Comparison of ENCODE assay signal across 9 mouse cellular contexts in genomic region chr2:28418034-28418433, GRCm38 (mm10). TPM values are rescaled to one million over a fixed set of nuclear protein-coding genes. Genes with fewer than 3 reads are reported as not detected.
A peak's percentile ranks its signal among the peaks of the same experiment; 100 is the strongest.
DNase-seq lines count a peak whose midpoint lies in the region; ATAC-seq and TF ChIP-seq lines count a peak whose summit lies in the region.
"Had no signal": no experiment of that assay in that cellular context is flagged by ENCODE, and none has a peak within 500 bp of the region (broad histone marks: within the 10 kb centered on the region; RNA-seq: fewer than 3 reads in every experiment).

No protein-coding gene starts in this region.

- no peaks in the 10 kb centered on the region for H3K27me3 ChIP-seq in Patski
- no peaks in the 10 kb centered on the region for H3K27me3 ChIP-seq in cerebellum, adult 2 months (ENCODE audit: control insufficient read depth, insufficient read depth, low read length)
- H3K27me3 ChIP-seq in hindbrain, embryonic 15.5 days = no peaks in the 10 kb centered on the region

- TF ChIP-seq CTCF in Patski (IDR thresholded peaks at IDR 0.05) = peak; percentile 84
- TF ChIP-seq CTCF in cerebellum, adult 2 months (IDR thresholded peaks at IDR 0.05; ENCODE audit: borderline replicate concordance, insufficient read depth, low read depth, low read length) = peak; percentile 99

- H3K4me2 ChIP-seq in hindbrain, embryonic 15.5 days = no peak overlapping the region

- no peak for TF ChIP-seq POLR2A in cerebellum, adult 2 months (IDR thresholded peaks at IDR 0.05; ENCODE audit: borderline replicate concordance, insufficient read depth, low read length)

- no peaks in the 10 kb centered on the region for H3K9me3 ChIP-seq in hindbrain, embryonic 15.5 days
- H3K9me3 ChIP-seq: megakaryocyte, embryonic 14.5 days had no signal

- H3K4me3 ChIP-seq in cerebellum, adult 2 months (replicated peaks; ENCODE audit: insufficient read depth, low read depth, low read length) = no peak overlapping the region
- H3K4me3 ChIP-seq in hindbrain, embryonic 15.5 days = no peak overlapping the region
- H3K4me3 ChIP-seq: megakaryocyte, embryonic 14.5 days had no signal

- no peak for DNase-seq in Patski (ENCODE audit: low read depth, low spot score)
- DNase-seq in cerebellum, adult 2 months = peak; percentile 93 to 97
- peak; percentile 88 for DNase-seq in forelimb bud, embryonic 11.5 days (ENCODE audit: low read depth, low spot score)
- DNase-seq in layer of hippocampus, postnatal 25 days (ENCODE audit: extremely low spot score in 1 of 2, low spot score in 1 of 2) = peak; percentile 96 to 98
- DNase-seq in right cerebral cortex, postnatal 14 days = peak; percentile 89
- peak; percentile 90 for DNase-seq in urinary bladder, postnatal 25 days (ENCODE audit: low spot score)

- POLR2A ChIA-PET in Patski (lab: Charles Lee) = interaction anchor here (0.9 kb wide), 1 partner anchor 213 kb away, joined by 3 read pairs; no protein-coding TSS in a partner anchor

- no peaks in the 10 kb centered on the region for H3K36me3 ChIP-seq in hindbrain, embryonic 15.5 days

- CTCF ChIA-PET in Patski (lab: Charles Lee) = interaction anchor here (0.8 to 1.9 kb wide), 9 partner anchors 9 to 648 kb away, joined by 3 to 7 read pairs (median 4); no protein-coding TSS in a partner anchor

- H3K27ac ChIP-seq in cerebellum, adult 2 months (ENCODE audit: insufficient read depth, low read length) = peak overlapping the region; percentile 66
- no peak overlapping the region for H3K27ac ChIP-seq in hindbrain, embryonic 15.5 days (replicated peaks)

- 26% methylated on average over 2 of the region's 2 CpGs for WGBS in cerebellum, adult 2 months
- 30% methylated on average over 2 of the region's 2 CpGs for WGBS in hindbrain, embryonic 15.5 days

- ATAC-seq in Patski = peak; percentile 33
- ATAC-seq in hindbrain, embryonic 15.5 days (ENCODE audit: low FRiP score, low read depth) = peak; percentile 55
- peak; percentile 96 for ATAC-seq in megakaryocyte progenitor cell, adult 5-6 weeks (replicated peaks; ENCODE audit: poor library complexity)

- in situ Hi-C loops in Patski (cut with MboI; ENCODE audit: low pct_unique_long_range_greater_than_20kb) = loop anchor here (5.0 to 25.0 kb wide), 2 partner anchors 436 to 656 kb away; no protein-coding TSS in a partner anchor

- peaks cover 42% of the 10 kb centered on the region for H3K4me1 ChIP-seq in cerebellum, adult 2 months (ENCODE audit: control insufficient read depth, insufficient read depth, low read length)
- peaks cover 18% of the 10 kb centered on the region for H3K4me1 ChIP-seq in hindbrain, embryonic 15.5 days (replicated peaks)
- H3K4me1 ChIP-seq: megakaryocyte, embryonic 14.5 days had no signal

- no peak overlapping the region for H3K9ac ChIP-seq in hindbrain, embryonic 15.5 days

RNA-seq across cellular contexts. Expression of gene Ppp1r26, which starts 28.6 kb away (rescaled TPM):
- polyA plus RNA-seq in Patski (2021) = 15.5 TPM
- polyA plus RNA-seq in cerebellum, adult 2 months (2012; rRNA removed) = 11.5 and 12.4 TPM in 2 replicates
- 16.3 and 17.4 TPM in 2 replicates for polyA plus RNA-seq in hindbrain, embryonic 15.5 days (2015; fragmentation: Nextera tagmentation; extraction: Ambion mirVana)
- total RNA-seq in layer of hippocampus, postnatal 25 days (2021) = 10 to 100 TPM; 14.3 to 16.0 TPM
- total RNA-seq in megakaryocyte progenitor cell, adult 5-6 weeks (2015) = 1.9 and 2.2 TPM in 2 replicates
- 1.1 and 1.6 TPM in 2 replicates for total RNA-seq in megakaryocyte progenitor cell, adult 5-6 weeks (2017)

RNA-seq across cellular contexts. Expression of gene 1700007K13Rik, which starts 48.1 kb away (rescaled TPM):
- 3.0 TPM for polyA plus RNA-seq in Patski (2021)
- 4.0 TPM in 2 replicates for polyA plus RNA-seq in cerebellum, adult 2 months (2012; rRNA removed)
- polyA plus RNA-seq in hindbrain, embryonic 15.5 days (2015; fragmentation: Nextera tagmentation; extraction: Ambion mirVana) = 2.8 and 3.6 TPM in 2 replicates
- 1 to 10 TPM; 2.8 to 3.8 TPM for total RNA-seq in layer of hippocampus, postnatal 25 days (2021)
- not detected in 2 replicates for total RNA-seq in megakaryocyte progenitor cell, adult 5-6 weeks (2015)
- not detected in 2 replicates for total RNA-seq in megakaryocyte progenitor cell, adult 5-6 weeks (2017)

RNA-seq across cellular contexts. Expression of gene Mrps2, which starts 49.8 kb away (rescaled TPM):
- polyA plus RNA-seq in Patski (2021) = 43.1 TPM
- 43.2 and 44.5 TPM in 2 replicates for polyA plus RNA-seq in cerebellum, adult 2 months (2012; rRNA removed)
- polyA plus RNA-seq in hindbrain, embryonic 15.5 days (2015; fragmentation: Nextera tagmentation; extraction: Ambion mirVana) = 49.2 and 51.0 TPM in 2 replicates
- total RNA-seq in layer of hippocampus, postnatal 25 days (2021) = 10 to 100 TPM; 38.3 to 39.2 TPM
- 64.8 and 71.0 TPM in 2 replicates for total RNA-seq in megakaryocyte progenitor cell, adult 5-6 weeks (2015)
- total RNA-seq in megakaryocyte progenitor cell, adult 5-6 weeks (2017) = 31.2 and 32.5 TPM in 2 replicates

Comparison
In these comparisons a context has a peak if more than half of its experiments do, and no peak if none do; other contexts are left out.
1. ATAC-seq: peak in every context shown above with its lines; median percentile 96 in megakaryocyte progenitor cell, adult 5-6 weeks; 55 in hindbrain, embryonic 15.5 days; 33 in Patski.